Mouse (Mus musculus): ENCODE measurements at regions not wholly inside any gene's neighbourhood (a gene's known extent, or its start where the extent isn't known, plus 50 kb on each side); places are given as distances from the start of the nearest gene placed in this dataset.

DNA sequence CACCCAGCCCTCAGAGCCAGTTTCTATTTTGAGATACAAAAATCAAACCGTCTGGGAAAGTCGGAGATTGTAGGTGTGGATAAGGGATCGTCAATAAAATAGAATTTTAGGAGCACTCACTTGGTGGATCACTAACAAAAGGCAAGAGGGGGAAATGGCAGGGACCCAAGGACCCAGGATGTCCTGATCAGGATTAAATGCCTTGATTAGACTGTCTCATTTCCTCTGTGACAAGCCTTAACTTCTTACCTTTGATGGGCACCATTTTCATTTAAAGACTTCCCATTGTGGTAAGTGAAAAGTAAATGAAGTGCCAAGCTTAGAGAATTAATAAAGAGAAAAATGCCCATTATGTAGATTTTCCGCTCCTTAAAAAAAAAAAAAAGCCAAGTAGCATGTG is 238.0 kb upstream of the Mpped2 start:
- DNase-seq (ENCODE audit: inconsistent age in 2 of 2, low spot score in 1 of 2): no peak

DNA sequence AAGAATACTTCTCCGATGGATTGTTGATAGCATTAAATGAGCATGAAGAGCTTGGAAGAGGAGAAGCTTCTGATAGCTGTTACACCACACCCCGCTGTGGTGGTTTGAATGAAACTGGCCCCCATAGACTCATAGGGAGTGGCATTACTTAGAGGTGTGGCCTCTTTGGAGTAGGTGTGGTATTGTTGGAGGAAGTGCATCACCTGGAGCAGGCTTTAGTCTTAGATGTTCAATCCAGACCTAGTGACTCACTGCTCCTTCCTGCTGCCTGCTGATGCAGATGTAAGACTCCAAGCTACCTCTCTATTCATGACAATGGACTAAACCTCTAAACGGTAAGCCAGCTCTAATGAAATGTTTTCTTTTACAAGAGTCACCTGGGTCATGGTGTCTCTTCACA is 237.1 kb upstream of the Mpped2 start:
- no peak for DNase-seq (ENCODE audit: inconsistent age in 2 of 2, low spot score in 1 of 2)

DNA sequence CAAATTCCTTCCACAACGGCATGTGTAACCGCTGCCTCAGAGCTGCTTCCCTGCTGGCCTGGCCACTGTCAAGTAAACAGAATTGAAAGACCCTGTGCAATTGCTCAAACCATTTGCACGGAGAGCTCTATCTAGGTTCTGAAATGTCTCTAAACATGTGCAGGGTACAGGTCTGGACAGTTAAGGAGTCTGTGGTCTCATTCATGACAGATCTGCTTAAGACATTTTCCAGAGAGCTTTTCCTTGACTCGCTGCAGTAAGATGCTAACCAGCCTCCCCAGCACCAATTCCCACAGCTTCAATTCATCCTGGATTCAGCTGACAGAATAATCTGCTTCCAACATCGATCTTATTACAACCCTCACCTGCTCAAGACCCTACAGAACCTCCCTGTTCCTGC is 235.1 kb upstream of the Mpped2 start:
- no peak for DNase-seq (ENCODE audit: inconsistent age in 2 of 2, low spot score in 1 of 2)

GRCm38 (mm10) chr2:106461021-106461420 is 232.0 kb upstream of the Mpped2 start:
- no peak for DNase-seq (ENCODE audit: inconsistent age in 2 of 2, low spot score in 1 of 2)

GRCm38 (mm10) chr2:106461490-106461889 is 231.6 kb upstream of the Mpped2 start:
- no peak for DNase-seq (ENCODE audit: inconsistent age in 2 of 2, low spot score in 1 of 2)

- peak in 1 of 2 experiments; percentile 57 for DNase-seq (ENCODE audit: inconsistent age in 2 of 2, low spot score in 1 of 2)
These were observed 231.0 kb upstream of the Mpped2 start for GRCm38 (mm10) chr2:106461973-106462637.

DNA sequence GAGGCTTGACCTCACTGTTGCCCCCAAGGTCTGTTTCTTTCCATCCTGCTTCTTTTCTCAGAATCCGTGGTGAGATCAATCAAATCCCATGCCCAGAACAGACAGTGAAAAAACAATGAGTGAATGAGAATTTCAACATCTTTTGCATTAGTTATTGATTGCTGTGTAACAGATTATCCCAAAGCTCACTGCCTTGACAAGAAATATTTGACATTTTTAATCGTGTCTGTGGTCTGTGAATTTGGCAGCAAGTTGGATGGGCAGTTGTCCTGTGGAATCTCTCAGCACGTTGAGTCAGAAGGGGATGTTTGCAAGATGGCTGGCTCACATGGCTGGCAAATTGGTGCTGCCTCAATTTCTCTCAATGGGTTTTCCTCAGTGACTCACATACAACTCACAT is 228.0 kb upstream of the Mpped2 start:
- peak in 1 of 2 experiments; percentile 51 for DNase-seq (ENCODE audit: inconsistent age in 2 of 2, low spot score in 1 of 2)

DNA sequence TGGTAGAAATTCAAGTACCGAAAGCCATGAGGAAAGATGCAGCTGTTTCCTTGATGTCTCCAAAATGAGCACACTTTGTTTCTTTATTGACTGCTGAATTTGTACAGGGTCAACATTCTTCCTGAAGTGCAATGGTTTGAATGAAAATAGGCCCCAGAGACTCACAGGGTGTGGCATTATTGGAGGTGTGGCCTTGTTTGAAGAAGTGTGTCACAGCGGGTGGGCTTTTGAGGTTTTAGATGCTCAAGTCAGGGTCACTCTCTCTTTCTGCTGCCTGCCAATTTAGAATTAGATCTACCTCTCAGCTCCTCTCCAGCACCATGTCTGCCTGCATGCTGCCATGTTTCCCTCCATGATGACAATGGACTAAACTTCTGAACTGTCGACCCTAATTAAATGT is 227.2 kb upstream of the Mpped2 start:
- no peak for DNase-seq (ENCODE audit: inconsistent age in 2 of 2, low spot score in 1 of 2)

- DNase-seq (ENCODE audit: inconsistent age in 2 of 2, low spot score in 1 of 2): no peak
These were observed 223.9 kb upstream of the Mpped2 start for GRCm38 (mm10) chr2:106469196-106469595.

GRCm38 (mm10) chr2:106473458-106473857 is 219.6 kb upstream of the Mpped2 start:
- DNase-seq (ENCODE audit: inconsistent age in 2 of 2, low spot score in 1 of 2): no peak

GRCm38 (mm10) chr2:106477991-106478390 is 215.1 kb upstream of the Mpped2 start:
- no peak for DNase-seq (ENCODE audit: inconsistent age in 2 of 2, low spot score in 1 of 2)

GRCm38 (mm10) chr2:106487335-106488082 is 205.6 kb upstream of the Mpped2 start:
- no peak for DNase-seq (ENCODE audit: inconsistent age in 2 of 2, low spot score in 1 of 2)

DNA sequence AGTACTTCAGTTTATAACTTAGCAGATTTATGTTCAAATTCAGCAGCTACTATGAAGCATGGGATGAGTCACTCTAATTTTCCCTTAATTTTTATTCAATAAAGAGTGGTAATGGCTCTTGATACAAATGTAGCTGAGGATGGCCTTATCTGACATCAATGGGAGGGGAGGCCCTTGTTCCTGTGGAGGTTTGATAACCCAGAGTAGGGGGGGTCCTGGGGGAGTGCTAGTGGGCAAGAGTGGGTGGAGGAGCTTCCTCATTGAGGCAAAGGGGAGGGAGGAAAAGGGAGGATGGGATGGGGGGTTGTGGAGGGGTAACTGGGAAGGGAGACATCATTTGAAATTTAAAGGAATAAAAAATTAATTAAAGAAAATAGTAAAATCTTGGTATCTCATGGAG is 194.3 kb upstream of the Mpped2 start:
- no peak for DNase-seq (ENCODE audit: inconsistent age in 2 of 2, low spot score in 1 of 2)

- no peak for DNase-seq (ENCODE audit: inconsistent age in 2 of 2, low spot score in 1 of 2)
These were observed 193.7 kb upstream of the Mpped2 start for GRCm38 (mm10) chr2:106499227-106499928.

- no peak for DNase-seq (ENCODE audit: inconsistent age in 2 of 2, low spot score in 1 of 2)
These were observed 188.1 kb upstream of the Mpped2 start for GRCm38 (mm10) chr2:106504933-106505420.

DNA sequence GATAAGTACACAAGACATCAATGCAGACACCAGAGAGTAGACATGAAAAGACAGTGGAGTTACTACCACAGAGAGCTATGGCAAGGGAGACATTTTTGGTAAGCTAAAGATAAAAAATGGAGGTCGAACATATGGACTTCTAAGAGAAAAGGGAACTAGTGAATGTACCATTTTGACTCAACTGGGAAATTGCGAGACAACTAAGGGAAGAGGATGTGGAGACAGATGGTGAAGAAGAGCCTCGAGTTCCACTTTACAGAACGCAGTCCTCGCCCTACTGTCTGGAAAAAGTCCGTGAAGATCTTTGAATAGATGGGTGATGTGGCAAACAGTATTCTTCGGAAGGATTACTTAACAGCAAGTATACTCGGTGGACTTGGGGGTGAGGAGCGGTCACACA is 181.2 kb upstream of the Mpped2 start:
- DNase-seq (ENCODE audit: inconsistent age in 2 of 2, low spot score in 1 of 2): no peak

- no peak for DNase-seq (ENCODE audit: inconsistent age in 2 of 2, low spot score in 1 of 2)
These were observed 180.6 kb upstream of the Mpped2 start for GRCm38 (mm10) chr2:106512338-106513024.

GRCm38 (mm10) chr2:106513025-106513386 is 180.1 kb upstream of the Mpped2 start:
- DNase-seq (ENCODE audit: inconsistent age in 2 of 2, low spot score in 1 of 2): no peak

DNA sequence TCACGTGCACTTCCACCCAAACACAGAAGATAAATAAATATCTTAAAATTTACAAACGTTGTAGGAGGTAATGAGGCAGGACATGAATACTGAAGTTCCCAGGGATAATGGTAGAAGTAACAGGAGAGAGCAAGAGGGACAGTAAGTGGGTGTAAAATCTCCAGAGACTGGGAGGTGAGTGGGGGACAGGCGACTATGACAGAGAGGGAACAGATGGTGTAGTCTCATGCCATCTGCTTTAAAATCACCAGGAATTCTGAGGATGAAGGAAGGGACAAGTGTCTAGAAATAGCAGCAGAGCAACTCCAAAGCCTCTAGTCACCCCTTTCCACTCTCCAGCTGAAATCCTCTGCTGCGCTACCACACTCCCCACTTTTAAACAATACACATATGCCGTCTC is 175.8 kb upstream of the Mpped2 start:
- DNase-seq (ENCODE audit: inconsistent age in 2 of 2, low spot score in 1 of 2): no peak

DNA sequence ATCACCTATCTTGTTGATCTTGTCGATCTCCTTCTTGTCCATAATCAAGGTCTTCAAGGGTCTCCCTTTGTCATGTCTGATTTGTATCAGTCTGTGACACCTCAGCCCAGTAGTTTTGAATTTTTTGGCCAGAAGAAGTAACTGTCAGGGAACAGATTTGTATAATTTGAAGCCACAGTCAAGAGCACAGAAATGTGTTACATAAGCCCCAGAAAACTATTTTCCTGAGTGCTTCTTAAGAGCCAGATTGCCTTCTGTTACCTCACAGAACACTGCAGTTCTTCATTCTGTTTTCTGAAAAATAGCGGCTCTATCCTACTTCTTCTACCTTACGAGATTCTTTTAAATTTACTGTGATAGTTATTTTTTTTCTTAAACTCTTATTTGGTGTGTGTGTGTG is 170.1 kb upstream of the Mpped2 start:
- DNase-seq (ENCODE audit: inconsistent age in 2 of 2, low spot score in 1 of 2): no peak

DNA sequence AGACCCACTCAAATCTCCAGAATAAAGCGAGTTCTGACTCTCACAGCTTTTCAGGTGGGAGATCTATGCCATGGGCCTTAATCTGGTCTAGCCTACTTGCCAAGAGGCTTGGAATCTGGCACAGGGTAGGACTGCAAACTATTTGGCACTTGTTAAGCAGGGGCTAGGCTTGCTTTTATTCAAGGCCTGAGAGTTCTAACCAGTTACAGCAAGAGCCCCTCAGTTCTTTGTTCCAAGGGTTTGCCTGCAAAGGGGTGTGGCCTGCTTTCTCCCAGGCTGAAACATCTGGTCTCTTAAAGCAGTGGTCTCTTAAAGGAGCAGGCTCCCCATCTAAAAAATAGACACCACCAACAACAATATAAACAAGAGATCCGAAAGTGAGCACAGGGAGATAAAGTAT is 166.1 kb upstream of the Mpped2 start:
- no peak for DNase-seq (ENCODE audit: inconsistent age in 2 of 2, low spot score in 1 of 2)
